Mouse (Mus musculus) heart, embryonic 13.5 days (tissue): ENCODE measurements around the gene Cmtm1. TPM values are rescaled to one million over a fixed set of nuclear protein-coding genes. Genes with fewer than 3 reads are reported as not detected.
"Not testable (repeated sequence)": the region's sequence is repeated elsewhere in the genome, so short reads cannot be mapped to it uniquely, and the experiment has no call there.

Experiments
- ATAC-seq: fragments of 200-750 bp; cut with Nextera tagmentation; 2 replicates; pipeline ENCODE4 v1.8.0; 2017; ENCODE audit warnings: moderate TSS enrichment; ENCODE audit not compliant: insufficient number of reproducible peaks, low FRiP score, low TSS enrichment; ENCODE audit errors: extremely low read depth
- H3K27ac ChIP-seq: fragments of 300-500 bp; sonication (generic); replicated peaks from 2 replicates; pipeline ENCODE4 v1.5.1; 2015; ENCODE audit warnings: moderate library complexity, mild to moderate bottlenecking, inconsistent platforms
- H3K27me3 ChIP-seq: fragments of 300-500 bp; sonication (generic); replicated peaks from 2 replicates; pipeline ENCODE4 v1.6.1; 2015; ENCODE audit warnings: mild to moderate bottlenecking, inconsistent platforms
- H3K36me3 ChIP-seq: fragments of 300-500 bp; sonication (generic); 2 replicates; pipeline ENCODE4 v1.6.1; 2015; ENCODE audit warnings: mild to moderate bottlenecking, inconsistent platforms
- H3K4me1 ChIP-seq: fragments of 300-500 bp; sonication (generic); 2 replicates; pipeline ENCODE4 v1.6.1; 2015; ENCODE audit warnings: inconsistent platforms
- H3K4me2 ChIP-seq: fragments of 300-500 bp; sonication (generic); 2 replicates; pipeline ENCODE4 v1.6.1; 2015; ENCODE audit warnings: inconsistent platforms, mild to moderate bottlenecking, moderate library complexity
- H3K4me3 ChIP-seq: fragments of 300-500 bp; sonication (generic); 2 replicates; pipeline ENCODE4 v1.5.1; 2015; ENCODE audit warnings: moderate library complexity, mild to moderate bottlenecking, inconsistent platforms
- H3K9ac ChIP-seq: fragments of 300-500 bp; sonication (generic); 2 replicates; pipeline ENCODE4 v1.6.1; 2015; ENCODE audit warnings: inconsistent platforms, mild to moderate bottlenecking, moderate library complexity
- H3K9me3 ChIP-seq: fragments of 300-500 bp; sonication (generic); 2 replicates; pipeline ENCODE4 v1.6.1; 2016; ENCODE audit warnings: inconsistent platforms
- WGBS: fragments of 180-500 bp; shearing (Covaris S2); methylation state at CpG from one replicate; pipeline ENCODE4 v1.1.7; 2015; ENCODE audit warnings: mixed read lengths; 5-methylcytosine and 5-hydroxymethylcytosine counted together
- polyA plus RNA-seq: library from polyadenylated mRNA; unstranded; fragments of >200 nt; fragmentation: Nextera tagmentation; extraction: Ambion mirVana; gene quantifications from 2 replicates; pipeline ENCODE4 v1.2.1, GENCODE M21; 2015

The Cmtm1 gene
- not detected in 2 replicates for polyA plus RNA-seq

- H3K27ac ChIP-seq, ATAC-seq, H3K9me3 ChIP-seq, H3K4me1 ChIP-seq, H3K4me2 ChIP-seq, H3K9ac ChIP-seq, H3K4me3 ChIP-seq, H3K36me3 ChIP-seq, H3K27me3 ChIP-seq: not testable (repeated sequence)
- 81% methylated on average over 36 of the region's 36 CpGs for WGBS
These were observed at the start of gene Cmtm1, which contains the start of gene Gm45711 for GRCm38 (mm10) chr8:104309441-104310155. Cmtm1 (minus strand) TSS chr8:104310145. Gm45711 (minus strand) TSS chr8:104310081.

DNA sequence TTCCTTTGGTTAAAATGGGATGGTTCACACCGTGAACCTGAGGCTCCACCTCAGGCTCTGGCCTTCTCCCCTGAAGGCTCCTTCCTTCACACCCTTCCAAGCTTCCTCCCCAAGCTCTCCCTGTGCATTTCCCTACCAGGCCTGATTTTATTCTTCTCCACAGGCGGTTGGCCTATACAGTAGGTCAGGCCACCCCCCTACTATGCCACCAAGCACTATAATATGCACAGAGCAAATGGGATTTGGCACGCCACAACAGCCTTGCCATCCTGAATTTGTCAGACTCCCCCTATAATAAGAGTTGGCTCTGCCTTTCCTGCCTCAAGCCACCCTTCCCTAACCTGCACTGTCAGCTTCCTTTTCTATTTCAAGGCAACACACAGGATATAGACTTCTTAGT is 48.7 kb upstream of the Cmtm1 start:
- H3K4me1 ChIP-seq, result peaks cover 23% of the 10 kb centered on the region
- H3K36me3 ChIP-seq, result peaks cover 25% of the 10 kb centered on the region
- no peaks in the 10 kb centered on the region for H3K27me3 ChIP-seq
- H3K4me2 ChIP-seq, result no peak overlapping the region
- WGBS, result 89% methylated on average over 3 of the region's 3 CpGs
- no peak overlapping the region for H3K4me3 ChIP-seq
- H3K27ac ChIP-seq, result no peak overlapping the region
- H3K9ac ChIP-seq, result no peak overlapping the region
- ATAC-seq, result no peak
- H3K9me3 ChIP-seq, result no peaks in the 10 kb centered on the region

DNA sequence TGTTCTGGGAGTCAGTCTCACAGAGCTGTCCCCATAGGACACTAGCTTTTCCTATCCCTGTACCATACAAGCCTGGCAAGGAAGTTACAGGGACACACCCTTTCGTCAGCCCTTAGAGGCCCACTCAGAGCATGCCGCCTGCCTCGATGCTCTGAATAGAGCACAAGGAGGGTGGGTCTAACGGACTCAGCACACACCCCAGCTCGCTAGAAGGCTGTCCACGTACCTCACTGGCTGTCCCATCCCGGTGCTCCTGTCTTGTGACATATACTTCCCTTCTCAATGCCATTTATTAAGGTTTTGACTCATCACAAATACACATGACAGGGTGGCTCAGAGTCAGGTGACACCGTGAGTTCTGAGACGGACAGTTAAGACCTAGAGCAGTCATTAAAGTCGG is 44.6 kb upstream of the Cmtm1 start:
- Histone ChIP-seq H3K27ac (no peak overlapping the region), H3K4me2 (no peak overlapping the region)

GRCm38 (mm10) chr8:104353186-104353585 is 43.2 kb upstream of the Cmtm1 start:
- H3K4me1 ChIP-seq, result peaks cover 23% of the 10 kb centered on the region
- H3K27ac ChIP-seq, result no peak overlapping the region
- H3K9ac ChIP-seq, result no peak overlapping the region
- no peak; the same call in 1 of the 2 replicates for ATAC-seq
- no peaks in the 10 kb centered on the region for H3K9me3 ChIP-seq
- 53% methylated on average over 5 of the region's 5 CpGs for WGBS
- H3K4me3 ChIP-seq, result no peak overlapping the region
- H3K4me2 ChIP-seq, result no peak overlapping the region
- peaks cover 33% of the 10 kb centered on the region for H3K36me3 ChIP-seq
- H3K27me3 ChIP-seq, result no peaks in the 10 kb centered on the region

More for the DNA sequence above, 44.6 kb upstream of the Cmtm1 start:
- no peaks in the 10 kb centered on the region for H3K27me3 ChIP-seq
- ATAC-seq, result no peak
- H3K9ac ChIP-seq, result no peak overlapping the region
- WGBS, result 87% methylated on average over 10 of the region's 10 CpGs
- H3K4me1 ChIP-seq, result peaks cover 19% of the 10 kb centered on the region
- peaks cover 33% of the 10 kb centered on the region for H3K36me3 ChIP-seq
- H3K4me3 ChIP-seq, result no peak overlapping the region
- no peaks in the 10 kb centered on the region for H3K9me3 ChIP-seq

- H3K4me1 ChIP-seq, result peaks cover 17% of the 10 kb centered on the region
- no peak for ATAC-seq
- no peak overlapping the region for H3K4me2 ChIP-seq
- no peaks in the 10 kb centered on the region for H3K9me3 ChIP-seq
- H3K9ac ChIP-seq, result no peak overlapping the region
- H3K4me3 ChIP-seq, result no peak overlapping the region
- no peaks in the 10 kb centered on the region for H3K27me3 ChIP-seq
- WGBS, result 69% methylated on average over 13 of the region's 13 CpGs
- H3K36me3 ChIP-seq, result peaks cover 47% of the 10 kb centered on the region
- H3K27ac ChIP-seq, result no peak overlapping the region
These were observed 40.1 kb upstream of the Cmtm1 start for GRCm38 (mm10) chr8:104350047-104350446.

GRCm38 (mm10) chr8:104348971-104349370 is 39.0 kb upstream of the Cmtm1 start:
- H3K9me3 ChIP-seq, result no peaks in the 10 kb centered on the region
- peak overlapping the region; percentile 37; the same call in 1 of the 2 replicates for H3K27ac ChIP-seq
- 52% methylated on average over 5 of the region's 5 CpGs for WGBS
- H3K4me2 ChIP-seq, result no peak overlapping the region
- H3K9ac ChIP-seq, result no peak overlapping the region
- no peak overlapping the region for H3K4me3 ChIP-seq
- H3K4me1 ChIP-seq, result peaks cover 23% of the 10 kb centered on the region
- peaks cover 46% of the 10 kb centered on the region for H3K36me3 ChIP-seq
- no peak for ATAC-seq
- no peaks in the 10 kb centered on the region for H3K27me3 ChIP-seq

- H3K27me3 ChIP-seq, result no peaks in the 10 kb centered on the region
- H3K9me3 ChIP-seq, result no peaks in the 10 kb centered on the region
- H3K27ac ChIP-seq, result no peak overlapping the region
- ATAC-seq, result no peak
- WGBS, result 30% methylated on average over 12 of the region's 12 CpGs
- no peak overlapping the region for H3K4me2 ChIP-seq
- peaks cover 43% of the 10 kb centered on the region for H3K36me3 ChIP-seq
- peak overlapping the region; percentile 67 for H3K9ac ChIP-seq
- H3K4me1 ChIP-seq, result peaks cover 45% of the 10 kb centered on the region
- H3K4me3 ChIP-seq, result no peak overlapping the region
These were observed 36.8 kb upstream of the Cmtm1 start for GRCm38 (mm10) chr8:104346706-104347105.

- 85% methylated on average over 5 of the region's 5 CpGs for WGBS
- no peak overlapping the region for H3K9ac ChIP-seq
- no peaks in the 10 kb centered on the region for H3K27me3 ChIP-seq
- H3K9me3 ChIP-seq, result no peaks in the 10 kb centered on the region
- H3K4me1 ChIP-seq, result peaks cover 56% of the 10 kb centered on the region
- no peak overlapping the region for H3K4me2 ChIP-seq
- ATAC-seq, result no peak
- no peak overlapping the region for H3K4me3 ChIP-seq
- peaks cover 43% of the 10 kb centered on the region for H3K36me3 ChIP-seq
- no peak overlapping the region for H3K27ac ChIP-seq
These were observed 34.7 kb upstream of the Cmtm1 start for GRCm38 (mm10) chr8:104344622-104345021.

DNA sequence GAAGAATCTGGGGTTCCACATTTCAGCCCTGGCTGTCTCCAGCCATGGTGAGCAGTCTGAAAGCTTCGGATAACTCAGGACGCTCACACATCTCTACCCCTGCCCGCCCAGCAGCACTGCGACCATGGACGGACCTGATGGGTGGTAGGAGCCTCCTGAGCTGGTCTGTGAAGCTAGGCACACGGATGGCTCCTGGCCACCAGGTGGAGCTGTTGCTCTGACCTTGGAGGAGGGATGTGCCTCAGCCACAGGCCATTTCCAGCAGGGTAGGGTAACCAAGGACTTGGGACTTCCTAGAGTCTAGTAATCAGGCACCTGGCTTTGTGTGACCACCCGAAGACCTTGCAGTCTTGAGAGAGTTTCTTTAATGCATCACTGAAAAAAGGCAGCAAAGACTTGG is 34.0 kb upstream of the Cmtm1 start:
- 12% methylated on average over 7 of the region's 7 CpGs for WGBS

DNA sequence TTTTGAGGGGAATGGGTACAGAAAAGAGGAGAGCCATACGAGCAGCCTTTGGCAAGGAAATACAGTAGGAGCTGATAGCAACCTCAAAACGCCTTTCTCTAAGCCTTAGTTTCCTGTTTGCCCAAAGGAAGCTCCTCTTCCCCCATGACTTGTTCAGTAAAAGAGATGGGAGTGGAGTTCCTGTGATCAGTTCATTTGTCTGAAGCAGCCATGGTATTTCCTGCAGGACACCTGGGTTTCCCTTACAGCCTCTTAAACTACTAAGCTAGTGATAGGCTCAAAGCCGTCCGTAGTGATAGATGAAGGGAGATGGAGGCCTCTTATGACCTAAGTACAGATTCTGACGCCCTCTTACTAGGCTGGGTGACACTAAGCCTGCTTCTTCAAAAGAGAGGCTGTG is 32.5 kb upstream of the Cmtm1 start:
- H3K4me3 ChIP-seq, result no peak overlapping the region
- no peaks in the 10 kb centered on the region for H3K27me3 ChIP-seq
- peak overlapping the region; percentile 33; the same call in 1 of the 2 replicates for H3K9ac ChIP-seq
- H3K9me3 ChIP-seq, result no peaks in the 10 kb centered on the region
- no peak for ATAC-seq
- H3K4me2 ChIP-seq, result peak overlapping the region; percentile 83
- H3K4me1 ChIP-seq, result peaks cover 54% of the 10 kb centered on the region
- peaks cover 37% of the 10 kb centered on the region for H3K36me3 ChIP-seq
- 43% methylated on average over 5 of the region's 5 CpGs for WGBS
- H3K27ac ChIP-seq, result peak overlapping the region; percentile 94; the same call in 1 of the 2 replicates

More for the DNA sequence above, 34.0 kb upstream of the Cmtm1 start:
- Histone ChIP-seq H3K27me3 (no peaks in the 10 kb centered on the region), H3K27ac (0 out of 2 replicates have a peak overlapping the region, but pooled peaks have one; percentile 5), H3K36me3 (peaks cover 43% of the 10 kb centered on the region), H3K9ac (0 out of 2 replicates have a peak overlapping the region, but pooled peaks have one; percentile 28), H3K4me2 (no peak overlapping the region), H3K4me1 (peaks cover 56% of the 10 kb centered on the region), H3K9me3 (no peaks in the 10 kb centered on the region), H3K4me3 (no peak overlapping the region)
- ATAC-seq, result no peak

GRCm38 (mm10) chr8:104341678-104342077 is 31.7 kb upstream of the Cmtm1 start:
- no peaks in the 10 kb centered on the region for H3K9me3 ChIP-seq
- peak overlapping the region; percentile 94 for H3K27ac ChIP-seq
- H3K36me3 ChIP-seq, result peaks cover 29% of the 10 kb centered on the region
- ATAC-seq, result no peak
- H3K4me2 ChIP-seq, result peak overlapping the region; percentile 83
- 36% methylated on average over 6 of the region's 6 CpGs for WGBS
- no peaks in the 10 kb centered on the region for H3K27me3 ChIP-seq
- peaks cover 51% of the 10 kb centered on the region for H3K4me1 ChIP-seq
- peak overlapping the region; percentile 96 for H3K9ac ChIP-seq
- peak overlapping the region; percentile 78 for H3K4me3 ChIP-seq
